Mouse (Mus musculus) frontal cortex, adult 2 months (tissue): Measurements from ENCODE around the gene Accs. TPM values are rescaled to one million over a fixed set of nuclear protein-coding genes. Genes with fewer than 3 reads are reported as not detected.

Source experiments
- DNase-seq, 2 experiments: peaks; one replicate each; pipeline ENCODE4 v3.0.0; 2022; ENCODE audit warnings: low spot score in 1 of 2; ENCODE audit errors: extremely low spot score in 1 of 2
- polyA plus RNA-seq: library from polyadenylated mRNA; depleted of rRNA; stranded (reverse); fragments of >200 nt; gene quantifications from 2 replicates; pipeline ENCODE4 v1.2.3, GENCODE M21; 2012; rRNA removed

Gene Accs
- polyA plus RNA-seq, 1 experiment = 9.1 TPM

DNA sequence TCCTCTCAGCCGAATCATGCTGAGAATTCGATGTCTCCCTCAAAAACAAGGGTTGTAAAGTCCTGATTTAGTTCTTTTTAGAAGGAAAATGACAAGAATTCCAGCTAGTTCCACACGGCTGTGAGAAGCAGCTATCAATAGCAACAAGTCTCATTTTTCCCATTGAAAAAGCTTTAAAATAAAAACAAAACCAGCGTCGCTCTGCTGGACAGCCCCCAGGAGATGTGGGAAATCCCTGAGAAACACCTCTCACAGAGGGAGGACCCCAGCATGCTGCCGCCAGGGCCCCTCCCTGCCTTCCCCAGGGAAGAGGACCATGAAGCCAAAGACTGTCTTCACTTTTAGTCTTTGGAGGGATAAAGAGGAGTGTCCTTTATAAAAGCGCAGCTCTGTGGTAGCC lies 48.6 kb downstream of the Accs start:
- no peak for DNase-seq

DNA sequence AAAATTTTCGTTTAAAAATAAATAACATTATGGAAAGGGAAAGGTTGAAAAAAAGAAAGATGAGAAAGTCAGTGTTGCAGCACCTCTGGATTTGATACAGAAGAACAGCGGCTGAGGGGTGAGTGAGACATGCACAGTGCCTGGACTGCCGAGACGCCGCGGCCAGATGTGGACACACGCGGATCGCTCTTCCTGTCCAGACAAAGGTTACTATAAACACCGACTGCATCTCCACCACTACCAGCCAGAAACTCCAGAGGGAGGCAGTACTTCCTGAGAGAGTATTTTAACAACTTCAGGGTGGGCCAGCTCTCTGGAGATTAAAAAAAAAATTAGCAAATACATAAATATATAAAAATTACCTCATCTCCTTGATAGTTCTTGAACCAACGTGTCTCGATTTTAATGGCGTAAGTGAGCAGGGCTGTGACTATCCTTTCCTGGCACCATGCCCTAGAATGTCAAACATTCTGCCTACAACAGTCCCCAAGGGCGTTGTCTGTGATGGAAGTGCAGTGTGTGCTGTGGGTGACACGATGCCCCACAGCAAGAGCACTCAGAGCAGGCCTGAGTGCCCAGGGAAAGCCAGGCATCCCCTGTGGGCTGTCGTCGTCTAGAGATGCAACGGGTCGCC lies 52.5 kb downstream of the Accs start:
- DNase-seq = no peak

DNA sequence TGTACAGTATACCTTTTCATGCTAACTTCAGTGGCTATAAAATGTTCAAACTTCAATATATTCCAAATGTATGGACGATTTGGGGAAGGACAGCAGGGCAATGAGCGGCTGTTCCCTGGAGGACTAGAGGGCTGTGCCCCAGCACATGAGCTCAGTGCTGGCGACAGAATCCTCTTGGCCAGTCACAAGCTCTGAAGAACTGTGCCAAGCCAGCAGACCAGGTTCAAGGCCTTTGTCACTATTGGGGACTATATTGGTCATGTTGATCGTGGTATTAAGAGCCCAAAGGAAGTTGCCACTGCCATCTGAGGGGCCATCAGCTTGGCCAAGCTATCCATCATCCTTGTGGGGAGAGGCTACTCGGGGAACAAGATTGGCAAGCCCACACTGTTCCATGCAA lies 55.4 kb downstream of the Accs start:
- DNase-seq = no peak

DNA sequence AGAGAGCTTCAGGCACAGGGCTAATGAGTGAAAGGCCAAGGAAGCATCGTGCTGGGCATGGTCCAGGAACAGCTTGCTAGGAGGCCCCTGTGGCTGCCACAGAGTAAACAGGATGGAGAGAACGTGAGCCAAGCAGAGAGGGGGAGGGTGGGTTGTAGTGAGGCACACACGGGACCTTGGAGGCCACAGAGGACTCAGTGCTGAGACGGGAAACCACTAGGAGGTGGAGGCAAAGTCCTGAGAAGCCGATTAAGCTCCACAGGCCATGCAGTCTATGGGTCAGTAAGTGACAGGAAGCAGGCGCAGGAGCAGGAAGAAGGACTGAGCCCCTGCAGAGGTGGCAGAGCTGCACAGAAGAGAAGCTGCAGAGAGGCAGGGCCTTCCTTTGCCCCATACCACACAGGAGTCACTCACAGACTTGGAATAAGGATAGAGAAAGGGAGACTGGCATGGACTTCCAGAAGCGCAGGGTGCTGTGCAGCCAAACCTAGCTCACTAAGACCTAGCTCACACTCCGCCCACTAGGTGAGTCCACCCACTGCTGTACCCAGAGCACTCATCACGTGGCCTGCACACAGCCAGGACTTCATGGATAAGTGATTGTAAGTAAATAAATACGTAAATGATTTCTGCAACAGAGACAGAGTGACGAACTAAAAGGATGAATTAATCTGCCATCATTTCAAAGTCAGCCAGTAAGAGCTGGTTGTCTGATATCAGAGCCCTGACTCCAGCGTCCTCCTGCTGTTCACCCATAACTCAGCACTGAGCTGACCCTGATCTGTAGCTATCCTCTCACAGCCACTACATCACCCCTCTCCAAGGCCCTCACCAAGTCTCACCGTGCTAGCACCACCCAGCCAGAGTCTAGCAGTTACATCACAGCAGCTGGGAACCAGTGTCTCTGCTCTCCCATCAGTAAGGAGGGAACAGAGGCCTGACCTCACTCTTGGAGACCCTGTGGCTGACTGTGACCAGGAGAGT lies 57.9 kb downstream of the Accs start:
- peak in 1 of 2 experiments; percentile 55 for DNase-seq

DNA sequence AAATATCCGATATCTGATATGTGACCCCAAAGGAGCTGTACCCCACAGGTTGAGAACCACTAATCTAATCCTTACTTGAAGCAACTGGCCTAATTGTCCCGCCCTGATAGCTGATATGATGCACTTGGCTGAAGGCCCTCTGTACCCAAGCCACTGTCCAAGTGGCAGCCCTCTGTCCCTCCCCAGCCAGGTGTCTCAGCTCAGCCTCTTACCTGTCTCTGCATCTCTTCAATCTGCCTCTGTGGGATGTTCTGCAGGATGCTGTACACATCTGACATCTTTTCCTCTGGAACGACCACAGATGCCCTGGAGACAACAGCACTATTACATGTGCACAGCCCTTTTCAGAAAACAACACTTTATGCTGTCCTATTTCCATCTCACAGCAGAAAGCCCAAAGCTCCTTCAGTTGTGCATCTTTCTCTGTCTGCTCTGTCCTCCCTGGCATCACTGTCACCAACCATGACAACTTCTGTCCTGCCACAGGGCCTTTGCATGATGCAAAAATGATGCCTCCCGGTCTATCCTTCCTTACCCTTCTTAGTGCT lies 58.9 kb downstream of the Accs start:
- no peak for DNase-seq

DNA sequence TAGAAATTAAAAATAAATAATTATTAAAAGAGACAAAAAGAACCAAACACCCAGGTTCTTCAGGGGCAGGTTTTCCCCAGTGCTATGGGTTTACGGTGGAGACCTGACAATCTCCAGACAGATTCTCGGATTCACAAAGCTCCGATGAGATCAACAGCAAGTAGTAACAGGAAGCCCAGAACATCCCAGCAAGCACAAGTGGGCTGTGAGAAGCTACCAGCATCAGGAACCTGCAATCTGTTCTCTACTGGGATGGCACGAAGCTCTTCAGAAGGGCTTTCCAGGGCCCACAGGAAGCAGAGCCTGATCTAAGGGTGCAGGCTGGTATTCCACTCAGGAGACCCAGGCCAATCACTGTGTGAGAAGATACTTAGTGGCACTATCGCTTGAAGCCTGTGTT lies 61.2 kb downstream of the Accs start:
- no peak for DNase-seq

DNA sequence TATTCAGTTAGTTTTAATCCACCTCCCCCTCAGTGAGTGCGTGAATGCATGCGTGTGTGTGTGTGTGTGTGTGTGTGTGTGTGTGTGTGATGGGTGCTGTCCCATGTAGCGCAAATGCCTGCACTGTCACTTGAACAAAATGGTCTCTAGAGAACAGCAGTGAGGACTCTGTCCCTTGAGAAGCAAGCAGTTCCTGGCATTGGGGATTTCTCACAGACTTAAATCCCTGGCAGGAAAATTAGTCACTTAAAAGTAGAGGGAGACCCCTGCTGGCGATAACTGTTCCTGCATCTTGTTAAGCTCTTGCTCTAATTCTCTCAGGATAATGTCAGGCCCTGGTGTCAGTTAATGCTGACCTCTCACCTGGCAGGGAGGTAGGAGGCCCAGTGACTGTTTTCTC lies 63.6 kb downstream of the Accs start:
- DNase-seq = peak; percentile 48 to 94

DNA sequence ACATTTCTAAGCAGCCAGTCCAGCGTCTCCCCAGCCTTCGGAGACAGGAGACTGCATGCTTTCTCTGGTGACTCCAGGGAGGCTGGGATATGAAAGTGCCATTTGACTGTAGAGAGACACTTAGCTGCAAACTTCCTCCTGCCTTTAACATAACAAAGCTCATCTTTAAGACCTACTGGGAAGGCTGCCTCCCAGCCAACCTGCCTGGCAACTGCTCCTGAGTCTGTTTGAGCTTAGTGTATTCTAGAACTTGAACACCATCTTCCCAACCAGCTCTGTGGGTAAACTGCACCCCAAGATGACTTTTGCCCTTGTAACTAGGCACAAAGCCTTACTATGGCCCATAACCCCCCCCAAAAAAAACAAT lies 64.3 kb downstream of the Accs start:
- no peak for DNase-seq

DNA sequence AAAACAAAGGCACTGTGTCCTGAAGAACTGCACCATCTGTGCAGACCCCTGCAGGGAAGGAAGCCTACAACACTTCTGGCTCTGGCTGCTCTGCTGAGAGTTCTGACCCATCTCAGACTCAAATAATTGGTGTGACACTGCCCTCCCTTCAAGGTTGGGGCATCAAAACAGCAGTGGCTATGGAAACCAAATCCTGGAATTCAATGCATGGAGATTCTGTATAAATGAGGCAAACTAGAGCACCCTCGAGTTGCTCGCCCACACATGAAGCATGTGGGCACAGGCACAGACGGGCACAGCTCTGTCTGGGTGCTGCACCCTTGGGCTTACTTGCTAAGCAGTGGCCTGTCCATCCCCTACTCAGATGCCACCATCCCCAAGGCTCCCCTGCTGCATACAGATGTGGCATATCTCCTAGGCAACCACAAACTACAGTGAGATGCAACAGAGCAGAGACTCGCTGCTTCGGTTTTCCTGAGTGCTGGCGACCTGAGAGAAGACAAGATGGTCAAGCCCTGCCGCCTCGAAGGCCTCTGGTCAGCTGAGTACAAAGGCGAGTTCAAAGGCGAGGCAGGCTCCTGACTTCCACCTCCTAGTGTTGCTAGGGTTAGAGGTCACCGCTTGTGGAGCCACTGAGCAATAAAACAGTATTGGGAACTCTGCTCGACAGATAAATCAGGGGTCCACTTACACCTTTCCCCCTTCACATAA lies 64.9 kb downstream of the Accs start:
- peak in 1 of 2 experiments; percentile 48 for DNase-seq

DNA sequence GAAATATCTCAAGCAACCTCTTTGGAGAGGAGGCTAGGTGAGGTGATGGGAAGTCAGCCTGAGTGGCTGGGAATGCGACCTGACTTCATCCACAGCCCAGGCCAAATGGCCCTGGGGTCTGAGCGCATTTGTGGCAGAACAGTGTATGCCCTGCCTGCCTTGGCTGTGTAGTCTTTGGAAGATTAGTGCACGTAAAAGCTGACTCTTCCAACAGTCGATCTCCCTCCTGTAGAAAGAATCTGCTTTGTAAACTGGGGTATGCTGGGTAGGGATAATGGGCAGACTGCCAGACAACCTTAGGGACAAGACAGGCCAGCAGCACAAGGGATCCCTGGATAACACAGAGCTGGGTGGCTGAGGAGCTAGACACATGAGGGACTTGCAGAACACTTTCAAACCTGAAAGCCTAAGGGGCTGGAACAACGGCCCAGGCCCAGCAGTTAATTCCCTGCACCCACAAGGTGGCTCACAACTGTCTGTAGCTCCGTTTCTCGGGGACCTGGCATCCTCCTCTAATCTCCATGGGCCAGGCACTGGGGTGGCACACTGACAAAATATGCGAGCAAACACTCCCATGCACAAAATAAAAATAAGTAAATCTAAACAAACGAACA lies 65.7 kb downstream of the Accs start:
- DNase-seq = no peak

Other genes with a start within 250 kb of the Accs start
- 3.3 and 3.4 TPM in 2 replicates for gene Alx4, start 207.6 kb downstream of the Accs start, polyA plus RNA-seq
- 28.9 and 31.5 TPM in 2 replicates for gene Ext2, start 27.4 kb downstream of the Accs start, polyA plus RNA-seq
- 0.58 and 1.0 TPM in 2 replicates for gene Accsl, start 19.2 kb upstream of the Accs start, polyA plus RNA-seq
- gene Gm13889, start 107.3 kb upstream of the Accs start, polyA plus RNA-seq = 77.9 and 109 TPM in 2 replicates
- gene Gm27027, start 146.4 kb upstream of the Accs start, polyA plus RNA-seq = 0.32 TPM in 1 of 2 replicates, not detected in the other
- gene Alkbh3, start 160.9 kb upstream of the Accs start, polyA plus RNA-seq = 50.1 and 57.2 TPM in 2 replicates